Mouse (Mus musculus) MEL (cell line): ENCODE data around the gene Setd5. TPM values are rescaled to one million over a fixed set of nuclear protein-coding genes. Genes with fewer than 3 reads are reported as not detected.
A peak's percentile ranks its signal among the peaks of the same experiment; 100 is the strongest.

Experiments
- DNase-seq: peaks from one replicate; pipeline ENCODE4 v3.0.0; 2011; ENCODE audit warnings: low read depth, low spot score
- H3K27ac ChIP-seq: 2 replicates; pipeline ENCODE4 v1.5.1; 2012; ENCODE audit warnings: low read depth, mild to moderate bottlenecking, control low read depth, low read length, moderate library complexity; ENCODE audit not compliant: control insufficient read depth
- H3K27me3 ChIP-seq, 2 experiments: fragments of 150-350 bp in 1 of 2; sonication (generic) in 1 of 2; 2 replicates each; pipeline ENCODE4 v1.6.1; 2012; ENCODE audit warnings: low read length in 2 of 2, mild to moderate bottlenecking in 2 of 2, improper control_type of control experiment in 1 of 2, moderate library complexity in 1 of 2; ENCODE audit not compliant: insufficient read depth in 2 of 2, control insufficient read depth in 1 of 2
- H3K36me3 ChIP-seq, 2 experiments: 2 replicates each; pipeline ENCODE4 v1.6.1; 2012 to 2014; ENCODE audit warnings: low read length in 2 of 2, improper control_type of control experiment in 1 of 2, inconsistent platforms in 1 of 2, mild to moderate bottlenecking in 1 of 2; ENCODE audit not compliant: insufficient read depth in 2 of 2, control insufficient read depth in 1 of 2
- H3K4me1 ChIP-seq, 2 experiments: fragments of 150-350 bp in 1 of 2; sonication (generic) in 1 of 2; 2 replicates each; pipeline ENCODE4 v1.6.1; 2012; ENCODE audit warnings: low read length in 2 of 2, improper control_type of control experiment in 1 of 2, mild to moderate bottlenecking in 1 of 2; ENCODE audit not compliant: insufficient read depth in 2 of 2, control insufficient read depth in 1 of 2
- H3K4me3 ChIP-seq, 2 experiments: fragments of 150-350 bp in 1 of 2; sonication (generic) in 1 of 2; 2 replicates each; pipeline ENCODE4 v1.5.1; 2012; ENCODE audit warnings: low read depth in 2 of 2, low read length in 2 of 2, mild to moderate bottlenecking in 2 of 2, moderate library complexity in 2 of 2, control low read depth in 1 of 2, improper control_type of control experiment in 1 of 2; ENCODE audit not compliant: control insufficient read depth in 1 of 2, insufficient read depth in 1 of 2
- H3K79me2 ChIP-seq: 2 replicates; pipeline ENCODE4 v1.6.1; 2012; ENCODE audit warnings: mild to moderate bottlenecking, low read length, moderate library complexity; ENCODE audit not compliant: control insufficient read depth, poor library complexity, insufficient read depth
- H3K9ac ChIP-seq: 2 replicates; pipeline ENCODE4 v1.6.1; 2012; ENCODE audit warnings: low read depth, mild to moderate bottlenecking, control low read depth, low read length, moderate library complexity; ENCODE audit not compliant: control insufficient read depth, poor library complexity, severe bottlenecking
- H3K9me3 ChIP-seq: fragments of 150-350 bp; sonication (generic); replicated peaks from 2 replicates; pipeline ENCODE4 v1.6.1; 2012; ENCODE audit warnings: mild to moderate bottlenecking, low read length, improper control_type of control experiment, moderate library complexity; ENCODE audit not compliant: insufficient read depth
- BHLHE40 ChIP-seq: IDR thresholded peaks from 2 replicates; pipeline ENCODE4 v1.6.1; 2012; ENCODE audit warnings: low read depth, mild to moderate bottlenecking, inconsistent platforms, low read length, improper control_type of control experiment, borderline replicate concordance
- CHD1 ChIP-seq: IDR thresholded peaks from 2 replicates; pipeline ENCODE4 v1.6.1; 2012; ENCODE audit warnings: low read depth, mild to moderate bottlenecking, inconsistent platforms, low read length, improper control_type of control experiment
- CHD2 ChIP-seq: IDR thresholded peaks from 2 replicates; pipeline ENCODE4 v1.6.1; 2011; ENCODE audit warnings: low read length, improper control_type of control experiment
- E2F4 ChIP-seq: IDR thresholded peaks from 2 replicates; pipeline ENCODE4 v1.6.1; 2011; ENCODE audit warnings: low read depth, low read length, improper control_type of control experiment, borderline replicate concordance
- ELF1 ChIP-seq: IDR thresholded peaks from 2 replicates; pipeline ENCODE4 v1.6.1; 2014; ENCODE audit warnings: low read depth, mild to moderate bottlenecking, inconsistent platforms, low read length, improper control_type of control experiment, moderate library complexity
- EP300 ChIP-seq, 2 experiments: IDR thresholded peaks; 2 replicates each; pipeline ENCODE4 v1.6.1; 2011; ENCODE audit warnings: improper control_type of control experiment in 2 of 2, low read length in 2 of 2, low read depth in 1 of 2, mild to moderate bottlenecking in 1 of 2
- GABPA ChIP-seq: IDR thresholded peaks from 2 replicates; pipeline ENCODE4 v1.6.1; 2012; ENCODE audit warnings: low read depth, mild to moderate bottlenecking, inconsistent platforms, low read length, improper control_type of control experiment, moderate library complexity
- GATA1 ChIP-seq: IDR thresholded peaks from 2 replicates; pipeline ENCODE4 v1.6.1; 2011; ENCODE audit warnings: low read depth, low read length, improper control_type of control experiment
- MAFK ChIP-seq: IDR thresholded peaks from 2 replicates; pipeline ENCODE4 v1.6.1; 2011; ENCODE audit warnings: low read depth, mild to moderate bottlenecking, low read length, improper control_type of control experiment, borderline replicate concordance
- MAZ ChIP-seq: IDR thresholded peaks from 2 replicates; pipeline ENCODE4 v1.6.1; 2012; ENCODE audit warnings: low read depth, mild to moderate bottlenecking, inconsistent platforms, low read length, improper control_type of control experiment
- MEF2A ChIP-seq: IDR thresholded peaks from 2 replicates; pipeline ENCODE4 v1.6.1; 2014; ENCODE audit warnings: low read depth, mild to moderate bottlenecking, inconsistent platforms, low read length, improper control_type of control experiment; ENCODE audit not compliant: poor library complexity, insufficient replicate concordance, severe bottlenecking; ENCODE audit errors: extremely low read depth
- MXI1 ChIP-seq: IDR thresholded peaks from 2 replicates; pipeline ENCODE4 v1.6.1; 2011; ENCODE audit warnings: mild to moderate bottlenecking, low read depth, low read length, improper control_type of control experiment
- MYC ChIP-seq: IDR thresholded peaks from 2 replicates; pipeline ENCODE4 v1.6.1; 2011; ENCODE audit warnings: low read depth, mild to moderate bottlenecking, low read length, improper control_type of control experiment, moderate library complexity
- NELFE ChIP-seq: IDR thresholded peaks from 2 replicates; pipeline ENCODE4 v1.6.1; 2011; ENCODE audit warnings: low read depth, low read length, improper control_type of control experiment
- NRF1 ChIP-seq: IDR thresholded peaks from 2 replicates; pipeline ENCODE4 v1.6.1; 2014; ENCODE audit warnings: low read depth, mild to moderate bottlenecking, inconsistent platforms, low read length, improper control_type of control experiment, moderate library complexity; ENCODE audit not compliant: poor library complexity, insufficient read depth, severe bottlenecking
- POLR2A ChIP-seq, 2 experiments: IDR thresholded peaks; 2 replicates each; pipeline ENCODE4 v1.6.1; 2011 to 2012; ENCODE audit warnings: low read length in 2 of 2, mild to moderate bottlenecking in 2 of 2, control low read depth in 1 of 2, improper control_type of control experiment in 1 of 2, low read depth in 1 of 2, moderate library complexity in 1 of 2; ENCODE audit not compliant: control insufficient read depth in 1 of 2, insufficient read depth in 1 of 2, poor library complexity in 1 of 2
- POLR2AphosphoS2 ChIP-seq: IDR thresholded peaks from 2 replicates; pipeline ENCODE4 v1.6.1; 2011; ENCODE audit warnings: low read length, improper control_type of control experiment
- POLR2AphosphoS5 ChIP-seq: IDR thresholded peaks from 2 replicates; pipeline ENCODE4 v1.6.1; 2012; ENCODE audit warnings: low read depth, borderline replicate concordance, mild to moderate bottlenecking, inconsistent platforms, low read length, moderate library complexity, mixed read lengths
- RCOR1 ChIP-seq: IDR thresholded peaks from 2 replicates; pipeline ENCODE4 v1.6.1; 2012; ENCODE audit warnings: low read depth, mild to moderate bottlenecking, inconsistent platforms, low read length, improper control_type of control experiment
- SMC3 ChIP-seq: IDR thresholded peaks from 2 replicates; pipeline ENCODE4 v1.6.1; 2011; ENCODE audit warnings: low read depth, low read length, improper control_type of control experiment
- TAL1 ChIP-seq: IDR thresholded peaks from 2 replicates; pipeline ENCODE4 v1.6.1; 2012; ENCODE audit warnings: mild to moderate bottlenecking, inconsistent platforms, low read length, moderate library complexity, mixed read lengths
- USF1 ChIP-seq: IDR thresholded peaks from 2 replicates; pipeline ENCODE4 v1.6.1; 2014; ENCODE audit warnings: low read depth, mild to moderate bottlenecking, inconsistent platforms, low read length, improper control_type of control experiment, moderate library complexity
- ZC3H11A ChIP-seq: IDR thresholded peaks from 2 replicates; pipeline ENCODE4 v1.6.1; 2012; ENCODE audit warnings: low read depth, mild to moderate bottlenecking, inconsistent platforms, low read length, improper control_type of control experiment
- ZKSCAN1 ChIP-seq: IDR thresholded peaks from 2 replicates; pipeline ENCODE4 v1.6.1; 2012; ENCODE audit warnings: low read depth, mild to moderate bottlenecking, inconsistent platforms, low read length, improper control_type of control experiment, moderate library complexity
- polyA plus RNA-seq, 2 experiments: library from polyadenylated mRNA; stranded (reverse) in 1 of 2; unstranded in 1 of 2; fragments of >175 nt in 1 of 2; fragments of >200 nt in 1 of 2; gene quantifications; 2 replicates each; pipeline versions ENCODE4 v1.2.1 to v1.2.4; 2012; ENCODE audit warnings: low replicate concordance in 2 of 2, low read depth in 1 of 2; ENCODE audit not compliant: insufficient read length in 2 of 2, insufficient read depth in 1 of 2, missing spikeins in 1 of 2
- total RNA-seq: library from RNA; depleted of rRNA; stranded (reverse); fragments of 300-350 nt; gene quantifications from 2 replicates; pipeline ENCODE4 v1.2.3, GENCODE M21; 2012

The Setd5 gene
- total and polyA plus RNA-seq, 3 experiments: 43.5 to 185 (median 80.2) TPM

GRCm38 (mm10) chr6:113041215-113041990 lies 35.8 kb upstream of the Setd5 start (continued):
- no peak for TF ChIP-seq MEF2A
- no peak for TF ChIP-seq ZKSCAN1
- TF ChIP-seq NRF1: no peak
- peak; percentile 50 for TF ChIP-seq NELFE

GRCm38 (mm10) chr6:113045575-113045974 lies 31.6 kb upstream of the Setd5 start:
- peaks cover 25 to 40% of the 10 kb centered on the region in 2 experiments for H3K4me1 ChIP-seq
- H3K9me3 ChIP-seq: no peaks in the 10 kb centered on the region
- peaks cover 36% of the 10 kb centered on the region for H3K79me2 ChIP-seq
- peak overlapping the region; percentile 89 for H3K9ac ChIP-seq
- no peaks in the 10 kb centered on the region for H3K27me3 ChIP-seq
- no peak for TF ChIP-seq ELF1
- no peak for TF ChIP-seq MEF2A
- TF ChIP-seq MYC: peak; percentile 82
- peak; percentile 53 for TF ChIP-seq USF1
- TF ChIP-seq POLR2A (IDR thresholded peaks at IDR 0.05; ENCODE audit: control insufficient read depth in 1 of 2, insufficient read depth in 1 of 2, low read depth in 1 of 2, low read length in 2 of 2, poor library complexity in 1 of 2): peak; percentile 13 to 51; a peak in 3 of 4 replicates
- TF ChIP-seq CHD1: peak; percentile 92; the same call in 1 of the 2 replicates
- no peak for TF ChIP-seq ZC3H11A
- peak; percentile 74; the same call in 1 of the 2 replicates for TF ChIP-seq MXI1
- TF ChIP-seq CHD2: no peak
- no peak for TF ChIP-seq POLR2AphosphoS2
- TF ChIP-seq, all 39 proteins: peak for 5
- peak overlapping the region; percentile 97 for H3K27ac ChIP-seq
- peak; percentile 74 for DNase-seq
- H3K36me3 ChIP-seq: peaks cover 8 to 62% of the 10 kb centered on the region in 2 experiments
- peak overlapping the region; percentile 74 to 82 for H3K4me3 ChIP-seq

DNA sequence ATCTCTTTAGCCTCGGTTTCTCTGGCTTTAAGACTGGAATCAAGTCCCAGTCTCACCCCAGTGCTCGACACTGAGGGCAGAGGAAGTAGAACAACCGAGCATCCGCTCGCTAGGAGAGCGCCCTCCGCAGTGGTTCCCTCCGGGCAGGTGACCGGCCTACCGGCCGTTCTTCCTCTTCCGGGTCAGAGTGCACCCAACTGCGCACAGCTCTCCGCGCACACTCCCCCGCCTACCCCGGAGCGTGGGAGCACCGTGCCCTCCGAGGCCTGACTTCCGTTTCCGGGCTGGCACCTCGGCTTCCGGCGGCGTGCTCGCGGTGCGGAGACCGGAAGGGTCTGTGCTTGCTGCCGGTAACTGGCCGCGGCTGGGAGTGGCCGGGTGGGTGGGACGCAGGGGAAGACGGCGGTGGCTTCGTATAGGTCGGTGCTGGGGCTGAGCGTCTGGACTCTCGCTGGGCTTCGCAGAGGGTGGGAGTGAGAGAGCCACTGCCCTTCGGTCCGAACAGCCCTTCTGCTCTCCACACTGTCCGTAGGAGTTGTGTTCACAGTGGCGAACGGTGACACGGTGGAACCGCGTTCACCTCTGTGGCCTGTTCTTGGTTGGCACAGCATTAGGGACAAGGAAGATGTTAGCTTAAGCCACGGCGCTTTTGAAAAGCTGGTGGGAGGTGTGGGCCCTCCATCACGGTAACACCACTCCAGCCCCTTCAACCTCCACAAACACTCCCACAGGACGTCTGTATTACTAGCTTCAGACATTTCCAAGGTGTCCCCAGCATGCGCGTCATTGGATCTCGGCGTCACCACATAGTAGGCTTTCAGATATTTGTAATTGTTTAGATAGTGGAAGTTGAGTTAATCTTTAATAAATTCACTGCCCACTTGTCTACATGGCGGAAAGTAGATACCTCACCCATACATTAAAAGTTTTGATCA lies 30.9 kb upstream of the Setd5 start, which contains the start of gene Thumpd3:
Gene Thumpd3, plus strand, starts transcription at position 185 of the 935 bp plus-strand sequence.
- Histone ChIP-seq H3K9ac (peak within 1 kb of the TSS; percentile 89), H3K27me3 (no peaks in the 10 kb centered on the region), H3K27ac (peak within 1 kb of the TSS; percentile 97), H3K36me3 (peaks cover 15 to 56% of the 10 kb centered on the region in 2 experiments), H3K9me3 (no peaks in the 10 kb centered on the region), H3K4me1 (peaks cover 18 to 34% of the 10 kb centered on the region in 2 experiments), H3K4me3 (peak within 1 kb of the TSS; percentile 74 to 82), H3K79me2 (peaks cover 40% of the 10 kb centered on the region)
- DNase-seq: peak; percentile 98
- TF ChIP-seq GATA1 (no peak), MAZ (peak; percentile 99), TAL1 (no peak), SMC3 (no peak), EP300 (IDR thresholded peaks at IDR 0.05; ENCODE audit: low read depth in 1 of 2, low read length in 2 of 2) (peak in 1 of 2 experiments; percentile 16; a peak in 1 of 4 replicates), ZC3H11A (no peak), GABPA (no peak; the same call in 1 of the 2 replicates), BHLHE40 (peak; percentile 67; the same call in 1 of the 2 replicates), MAFK (no peak), MXI1 (peak; percentile 77; the same call in 1 of the 2 replicates), CHD2 (peak; percentile 62; the same call in 1 of the 2 replicates), RCOR1 (no peak; the same call in 1 of the 2 replicates), USF1 (peak; percentile 92), E2F4 (no peak), CHD1 (no peak), POLR2AphosphoS5 (peak; percentile 79; the same call in 1 of the 2 replicates)
